Mouse (Mus musculus) bone marrow, adult 2 months (tissue): ENCODE measurements around the gene Padi4.
A peak's percentile ranks its signal among the peaks of the same experiment; 100 is the strongest.

ENCODE experiments used
- CTCF ChIP-seq: fragments of 200-500 bp; IDR thresholded peaks from 2 replicates; pipeline ENCODE4 v1.5.1; 2011; ENCODE audit warnings: low read length, control low read depth; ENCODE audit not compliant: control insufficient read depth, insufficient read depth
- POLR2A ChIP-seq: fragments of 200-500 bp; IDR thresholded peaks from 2 replicates; pipeline ENCODE4 v1.6.1; 2011; ENCODE audit warnings: low read depth, mild to moderate bottlenecking, control low read depth, low read length, borderline replicate concordance; ENCODE audit not compliant: control insufficient read depth

GRCm38 (mm10) chr4:140793795-140794194 is 19.8 kb upstream of the Padi4 start:
- TF ChIP-seq CTCF, result peak; percentile 62
- TF ChIP-seq POLR2A, result no peak
